Mouse (Mus musculus): ENCODE measurements around the gene Sema5b. TPM values are rescaled to one million over a fixed set of nuclear protein-coding genes. Genes with fewer than 3 reads are reported as not detected.

Sema5b gene
- polyA plus RNA-seq, 1 experiment from 2014 or later: 0.90 TPM

DNA sequence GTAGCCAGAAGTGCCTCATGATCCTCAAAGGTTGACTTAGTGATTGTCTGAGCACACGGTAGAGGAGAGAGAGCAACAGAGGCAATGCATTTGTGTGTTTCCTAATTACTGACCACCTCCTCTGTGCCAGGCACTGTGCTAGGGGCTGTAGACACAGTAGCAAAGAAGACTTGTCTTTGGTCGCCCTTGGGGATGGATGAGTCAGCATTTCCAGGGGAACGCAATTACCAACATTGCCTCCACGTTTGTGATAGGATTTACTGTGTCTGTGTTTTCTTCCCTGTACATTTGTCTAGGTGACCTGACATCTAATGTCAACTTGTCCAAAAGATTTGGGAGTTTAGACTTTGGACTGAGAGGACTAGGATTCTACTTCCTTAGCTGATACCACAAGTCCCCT lies 4.8 kb downstream of the Sema5b start:
- Histone ChIP-seq H3K27me3 (replicated peaks; ENCODE audit: control insufficient read depth, insufficient read depth, low read length) (peaks cover 32% of the 10 kb centered on the region), H3K9me3 (ENCODE audit: control insufficient read depth) (no peaks in the 10 kb centered on the region), H3K4me3 (ENCODE audit: low read depth, low read length) (no peak overlapping the region), H3K36me3 (ENCODE audit: control insufficient read depth, insufficient read depth) (no peaks in the 10 kb centered on the region), H3K9ac (ENCODE audit: low read depth, low read length) (no peak overlapping the region), H3K4me1 (replicated peaks; ENCODE audit: control insufficient read depth, insufficient read depth, low read length) (0 out of 2 replicates have a peak, but pooled peaks cover 3% of the 10 kb centered on the region), H3K4me2 (replicated peaks; ENCODE audit: low read depth) (no peak overlapping the region), H3K27ac (ENCODE audit: low read depth, low read length) (no peak overlapping the region)
- WGBS: 65% methylated on average over 4 of the region's 4 CpGs
- no peak for ATAC-seq
- TF ChIP-seq CTCF (IDR thresholded peaks at IDR 0.05; ENCODE audit: low read depth): no peak

DNA sequence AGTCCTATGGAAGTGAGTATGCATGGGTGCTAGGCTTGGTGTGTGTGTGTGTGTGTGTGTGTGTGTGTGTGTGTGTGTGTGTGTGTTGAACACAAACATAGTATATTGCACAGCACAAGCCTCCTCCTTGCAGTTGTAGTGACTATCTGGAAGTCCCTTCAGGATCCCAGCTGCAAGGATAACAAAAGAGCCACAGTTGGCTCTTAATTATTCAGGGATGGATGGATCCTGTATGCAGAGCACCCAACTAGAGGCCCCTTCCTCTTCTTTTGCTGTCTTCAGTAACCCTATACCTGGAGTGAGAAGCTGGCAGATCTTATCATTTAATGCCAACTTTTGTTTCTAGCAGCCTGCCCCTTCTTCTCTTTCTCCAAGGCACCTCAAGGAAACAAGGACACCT lies 7.0 kb downstream of the Sema5b start:
- no peak overlapping the region for H3K9ac ChIP-seq (ENCODE audit: low read depth, low read length)
- H3K4me1 ChIP-seq (replicated peaks; ENCODE audit: control insufficient read depth, insufficient read depth, low read length): no peaks in the 10 kb centered on the region
- peaks cover 9% of the 10 kb centered on the region; the same call in 1 of the 2 replicates for H3K27me3 ChIP-seq (replicated peaks; ENCODE audit: control insufficient read depth, insufficient read depth, low read length)
- H3K27ac ChIP-seq (ENCODE audit: low read depth, low read length): no peak overlapping the region
- no peak overlapping the region for H3K4me2 ChIP-seq (replicated peaks; ENCODE audit: low read depth)
- H3K9me3 ChIP-seq (ENCODE audit: control insufficient read depth): no peaks in the 10 kb centered on the region
- ATAC-seq: no peak
- no peak overlapping the region for H3K4me3 ChIP-seq (ENCODE audit: low read depth, low read length)
- no peaks in the 10 kb centered on the region for H3K36me3 ChIP-seq (ENCODE audit: control insufficient read depth, insufficient read depth)
- no peak for TF ChIP-seq CTCF (IDR thresholded peaks at IDR 0.05; ENCODE audit: low read depth)

DNA sequence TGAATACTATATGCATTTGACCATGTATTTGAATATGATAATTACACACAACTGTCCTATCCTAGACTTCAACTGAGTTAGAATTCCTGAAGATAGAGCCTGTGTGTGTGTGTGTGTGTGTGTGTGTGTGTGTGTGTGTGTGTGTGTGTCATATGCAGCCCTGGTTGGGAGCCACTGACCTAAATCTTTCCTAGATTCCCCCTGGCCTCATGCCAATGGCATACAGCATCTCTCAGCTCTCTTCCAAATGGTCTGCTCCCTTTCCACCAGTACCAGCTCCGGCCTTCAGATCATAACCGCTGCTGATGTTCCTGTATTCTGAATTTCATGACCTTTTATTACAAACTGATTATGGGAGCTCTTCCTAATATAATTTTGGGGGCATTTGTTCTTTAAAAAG lies 8.4 kb downstream of the Sema5b start:
- H3K4me2 ChIP-seq (replicated peaks; ENCODE audit: low read depth): no peak overlapping the region
- no peak overlapping the region for H3K27ac ChIP-seq (ENCODE audit: low read depth, low read length)
- WGBS: 85% methylated on average over 2 of the region's 2 CpGs

DNA sequence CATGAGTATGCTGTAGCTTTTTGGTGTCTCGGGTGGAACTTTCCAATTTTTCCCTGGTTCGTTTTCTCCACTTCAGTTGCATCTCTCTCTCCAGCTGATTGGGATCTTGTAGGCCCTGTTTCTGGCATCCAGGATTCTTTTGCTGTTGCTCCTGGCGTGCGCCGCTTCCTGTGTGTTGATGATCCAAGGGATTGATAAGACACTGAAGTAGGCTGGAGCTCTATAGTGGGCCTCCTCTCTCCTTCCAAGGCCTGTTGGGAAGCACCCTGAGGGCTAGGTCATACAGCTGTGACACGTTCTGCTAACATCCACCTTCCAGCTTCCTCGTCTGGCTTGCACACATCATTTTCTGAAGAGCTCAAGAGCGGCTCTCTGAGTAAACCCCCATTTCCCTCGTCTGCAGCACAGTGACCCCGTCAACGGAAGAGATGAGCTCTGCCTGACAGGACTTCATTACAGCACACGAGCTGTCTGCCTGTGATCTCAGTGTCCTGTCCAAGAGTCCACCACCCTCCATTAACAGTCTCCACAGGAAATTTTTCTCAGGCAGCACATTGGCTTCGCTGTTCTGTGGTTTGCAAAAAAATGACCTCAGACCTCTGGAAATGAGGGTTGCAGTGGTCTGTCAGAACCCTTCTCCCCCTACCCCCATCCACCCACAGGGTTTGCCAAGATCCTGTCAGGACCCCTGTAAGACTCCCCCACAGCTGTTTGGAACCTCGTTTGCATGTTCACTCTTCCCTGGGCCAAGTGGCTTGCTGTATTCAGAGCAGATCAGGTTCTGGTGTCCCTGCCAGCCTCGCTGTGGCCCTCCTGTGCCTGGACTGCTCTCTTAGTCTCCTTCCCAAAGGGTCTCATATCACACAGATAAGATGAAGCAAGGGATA lies 14.9 kb downstream of the Sema5b start:
- 74% methylated on average over 15 of the region's 15 CpGs for WGBS
- no peak for TF ChIP-seq CTCF (IDR thresholded peaks at IDR 0.05; ENCODE audit: low read depth)
- H3K4me1 ChIP-seq (replicated peaks; ENCODE audit: control insufficient read depth, insufficient read depth, low read length): no peaks in the 10 kb centered on the region
- no peak overlapping the region for H3K27ac ChIP-seq (ENCODE audit: low read depth, low read length)
- ATAC-seq: no peak
- no peaks in the 10 kb centered on the region for H3K27me3 ChIP-seq (replicated peaks; ENCODE audit: control insufficient read depth, insufficient read depth, low read length)
- H3K4me2 ChIP-seq (replicated peaks; ENCODE audit: low read depth): no peak overlapping the region
- no peak overlapping the region for H3K9ac ChIP-seq (ENCODE audit: low read depth, low read length)
- no peaks in the 10 kb centered on the region for H3K36me3 ChIP-seq (ENCODE audit: control insufficient read depth, insufficient read depth)
- no peaks in the 10 kb centered on the region for H3K9me3 ChIP-seq (ENCODE audit: control insufficient read depth)
- H3K4me3 ChIP-seq (ENCODE audit: low read depth, low read length): no peak overlapping the region

More for the DNA sequence above, 8.4 kb downstream of the Sema5b start:
- Histone ChIP-seq H3K9me3 (ENCODE audit: control insufficient read depth) (no peaks in the 10 kb centered on the region), H3K4me3 (ENCODE audit: low read depth, low read length) (no peak overlapping the region), H3K27me3 (replicated peaks; ENCODE audit: control insufficient read depth, insufficient read depth, low read length) (0 out of 2 replicates have a peak, but pooled peaks cover 4% of the 10 kb centered on the region), H3K4me1 (replicated peaks; ENCODE audit: control insufficient read depth, insufficient read depth, low read length) (no peaks in the 10 kb centered on the region), H3K36me3 (ENCODE audit: control insufficient read depth, insufficient read depth) (no peaks in the 10 kb centered on the region), H3K9ac (ENCODE audit: low read depth, low read length) (no peak overlapping the region)
- TF ChIP-seq CTCF (IDR thresholded peaks at IDR 0.05; ENCODE audit: low read depth): no peak
- ATAC-seq: no peak

DNA sequence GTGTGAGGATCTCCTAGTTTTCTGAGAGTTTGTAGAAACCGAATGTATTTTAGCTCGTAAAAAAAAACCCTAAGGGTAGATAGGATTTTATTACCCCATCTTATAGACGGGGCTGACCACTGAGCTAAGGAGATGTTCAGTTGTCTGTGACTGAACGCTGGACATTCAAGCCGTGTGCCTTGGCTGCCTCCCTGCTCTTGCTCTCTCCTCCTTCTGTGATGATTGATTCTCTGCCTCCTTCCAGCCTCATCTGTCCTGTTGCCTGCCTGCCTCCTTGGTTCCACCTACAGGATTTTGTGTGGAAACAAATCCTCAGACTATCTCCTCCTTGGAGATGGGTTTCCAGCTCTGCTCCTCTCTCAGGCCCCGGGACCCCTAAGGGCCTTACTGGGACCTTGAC lies 16.1 kb downstream of the Sema5b start:
- no peak for ATAC-seq
- Histone ChIP-seq H3K27me3 (replicated peaks; ENCODE audit: control insufficient read depth, insufficient read depth, low read length) (no peaks in the 10 kb centered on the region), H3K4me1 (replicated peaks; ENCODE audit: control insufficient read depth, insufficient read depth, low read length) (no peaks in the 10 kb centered on the region), H3K27ac (ENCODE audit: low read depth, low read length) (no peak overlapping the region), H3K9ac (ENCODE audit: low read depth, low read length) (no peak overlapping the region), H3K36me3 (ENCODE audit: control insufficient read depth, insufficient read depth) (no peaks in the 10 kb centered on the region), H3K9me3 (ENCODE audit: control insufficient read depth) (no peaks in the 10 kb centered on the region), H3K4me2 (replicated peaks; ENCODE audit: low read depth) (no peak overlapping the region), H3K4me3 (ENCODE audit: low read depth, low read length) (no peak overlapping the region)
- no peak for TF ChIP-seq CTCF (IDR thresholded peaks at IDR 0.05; ENCODE audit: low read depth)
- WGBS: 63% methylated on average over 6 of the region's 6 CpGs

DNA sequence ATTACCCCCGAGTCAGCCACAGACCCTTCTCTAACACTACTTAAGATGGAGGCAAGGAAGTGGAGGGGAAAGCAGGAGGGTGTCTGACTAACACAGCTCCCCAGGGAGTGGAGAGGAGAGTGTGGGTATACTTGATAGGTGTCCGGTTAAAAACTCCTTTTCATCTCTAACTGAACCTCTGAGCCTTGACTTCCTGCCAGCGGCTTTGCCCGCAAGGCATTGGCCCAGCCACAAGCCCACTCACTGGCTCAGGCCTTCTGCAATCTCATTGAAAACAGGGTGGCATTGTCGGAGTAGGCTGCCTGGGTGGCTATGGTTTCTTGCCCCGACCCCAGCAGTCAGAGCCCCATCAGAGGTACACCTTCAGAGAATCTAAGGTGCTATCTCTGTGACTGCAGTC lies 20.6 kb downstream of the Sema5b start:
- no peak for TF ChIP-seq CTCF (IDR thresholded peaks at IDR 0.05; ENCODE audit: low read depth)
- WGBS: 77% methylated on average over 6 of the region's 6 CpGs
- no peaks in the 10 kb centered on the region for H3K36me3 ChIP-seq (ENCODE audit: control insufficient read depth, insufficient read depth)
- H3K27ac ChIP-seq (ENCODE audit: low read depth, low read length): no peak overlapping the region
- no peak overlapping the region for H3K4me3 ChIP-seq (ENCODE audit: low read depth, low read length)
- ATAC-seq: no peak
- H3K9ac ChIP-seq (ENCODE audit: low read depth, low read length): no peak overlapping the region
- no peaks in the 10 kb centered on the region for H3K9me3 ChIP-seq (ENCODE audit: control insufficient read depth)
- H3K4me2 ChIP-seq (replicated peaks; ENCODE audit: low read depth): no peak overlapping the region
- H3K27me3 ChIP-seq (replicated peaks; ENCODE audit: control insufficient read depth, insufficient read depth, low read length): no peaks in the 10 kb centered on the region
- no peaks in the 10 kb centered on the region for H3K4me1 ChIP-seq (replicated peaks; ENCODE audit: control insufficient read depth, insufficient read depth, low read length)
